Mouse (Mus musculus) ES-E14 (cell line): ENCODE measurements around the gene Tecpr1. TPM values are rescaled to one million over a fixed set of nuclear protein-coding genes. Genes with fewer than 3 reads are reported as not detected.

Experiments used
- DNase-seq: peaks from one replicate; pipeline ENCODE4 v3.0.0-alpha.2; 2013; ENCODE audit warnings: low read depth, low spot score
- H3K27ac ChIP-seq: 2 replicates; pipeline ENCODE4 v1.5.1; 2012; ENCODE audit warnings: low read depth, mild to moderate bottlenecking, low read length, moderate library complexity, mixed read lengths; ENCODE audit not compliant: poor library complexity, insufficient read depth, severe bottlenecking
- H3K36me3 ChIP-seq: 2 replicates; pipeline ENCODE4 v1.6.1; 2012; ENCODE audit warnings: mild to moderate bottlenecking, low read length, moderate library complexity, mixed read lengths; ENCODE audit not compliant: control insufficient read depth, poor library complexity, insufficient read depth, severe bottlenecking
- H3K4me1 ChIP-seq, 2 experiments: fragments of 150-350 bp in 1 of 2; sonication (generic) in 1 of 2; 2 replicates each; pipeline ENCODE4 v1.6.1; 2012; ENCODE audit warnings: low read length in 2 of 2, mild to moderate bottlenecking in 1 of 2, mixed read lengths in 1 of 2; ENCODE audit not compliant: control insufficient read depth in 2 of 2, insufficient read depth in 2 of 2, poor library complexity in 1 of 2
- H3K4me3 ChIP-seq, 2 experiments: fragments of 150-350 bp in 1 of 2; sonication (generic) in 1 of 2; 2 replicates each; pipeline ENCODE4 v1.5.1; 2012; ENCODE audit warnings: low read length in 2 of 2, low read depth in 1 of 2, mild to moderate bottlenecking in 1 of 2, mixed read lengths in 1 of 2; ENCODE audit not compliant: insufficient read depth in 1 of 2, poor library complexity in 1 of 2, severe bottlenecking in 1 of 2
- H3K9ac ChIP-seq: 2 replicates; pipeline ENCODE4 v1.6.1; 2012; ENCODE audit warnings: low read depth, mild to moderate bottlenecking, low read length, mixed read lengths; ENCODE audit not compliant: poor library complexity, insufficient read depth, severe bottlenecking
- H3K9me3 ChIP-seq: fragments of 150-350 bp; sonication (generic); 2 replicates; pipeline ENCODE4 v1.6.1; 2012; ENCODE audit warnings: low read depth, mild to moderate bottlenecking, low read length; ENCODE audit not compliant: control insufficient read depth, insufficient read depth
- CHD2 ChIP-seq: IDR thresholded peaks from 2 replicates; pipeline ENCODE4 v1.6.1; 2014; ENCODE audit warnings: mild to moderate bottlenecking, low read depth, low read length, inconsistent platforms
- HCFC1 ChIP-seq: IDR thresholded peaks from 2 replicates; pipeline ENCODE4 v1.6.1; 2012; ENCODE audit warnings: low read length, inconsistent platforms, borderline replicate concordance; ENCODE audit not compliant: insufficient read depth
- MAFK ChIP-seq: IDR thresholded peaks from 2 replicates; pipeline ENCODE4 v1.6.1; 2014; ENCODE audit warnings: mild to moderate bottlenecking, low read depth, low read length, inconsistent platforms; ENCODE audit not compliant: insufficient read depth
- ZC3H11A ChIP-seq: IDR thresholded peaks from 2 replicates; pipeline ENCODE4 v1.6.1; 2012; ENCODE audit warnings: low read depth, mild to moderate bottlenecking, inconsistent platforms, low read length, borderline replicate concordance
- ZNF384 ChIP-seq: IDR thresholded peaks from 2 replicates; pipeline ENCODE4 v1.6.1; 2012; ENCODE audit warnings: low read depth, low read length, inconsistent platforms
- in situ Hi-C, 2 experiments: fragments of 600-800 bp; cut with MboI; formaldehyde crosslinking; loops; one replicate each; pipeline ENCODE4 v1.15.1; 2025; ENCODE audit warnings: low sequenced_read_pairs in 2 of 2, inconsistent platforms in 1 of 2; ENCODE audit not compliant: unreplicated experiment in 2 of 2
- total RNA-seq: library from RNA; depleted of rRNA; stranded (reverse); fragments of 300-350 nt; gene quantifications from 2 replicates; pipeline ENCODE4 v1.2.3, GENCODE M21; 2012

The Tecpr1 gene
- total RNA-seq, 1 experiment: 18.3 TPM

- no peak for TF ChIP-seq ZC3H11A
- TF ChIP-seq CHD2: no peak
- TF ChIP-seq HCFC1: no peak
- TF ChIP-seq ZNF384: no peak
- no peak for TF ChIP-seq MAFK
- no peak overlapping the region for H3K4me3 ChIP-seq
- no peak for DNase-seq
- in situ Hi-C loops: no loop called here
- no peak overlapping the region for H3K27ac ChIP-seq
- no peaks in the 10 kb centered on the region for H3K9me3 ChIP-seq
- peaks cover 5% of the 10 kb centered on the region; the same call in 1 of the 2 replicates for H3K36me3 ChIP-seq
- no peak overlapping the region for H3K9ac ChIP-seq
- H3K4me1 ChIP-seq: peaks cover 0 to 3% of the 10 kb centered on the region in 2 experiments; a peak in 1 of 4 replicates
Observed at GRCm38 (mm10) chr5:144206069-144206468, 17.3 kb downstream of the Tecpr1 start.

- Histone ChIP-seq H3K27ac (no peak overlapping the region), H3K9ac (no peak overlapping the region), H3K36me3 (peaks cover 5% of the 10 kb centered on the region; the same call in 1 of the 2 replicates), H3K9me3 (no peaks in the 10 kb centered on the region), H3K4me3 (no peak overlapping the region), H3K4me1 (peaks cover 0 to 6% of the 10 kb centered on the region in 2 experiments; a peak in 1 of 4 replicates)
- in situ Hi-C loops: no loop called here
- DNase-seq: no peak
- no peak for TF ChIP-seq HCFC1
- no peak for TF ChIP-seq ZNF384
- no peak for TF ChIP-seq ZC3H11A
- no peak for TF ChIP-seq CHD2
- TF ChIP-seq MAFK: no peak
Observed at GRCm38 (mm10) chr5:144204911-144205310, 18.5 kb downstream of the Tecpr1 start.

- no peaks in the 10 kb centered on the region for H3K9me3 ChIP-seq
- H3K4me3 ChIP-seq: no peak overlapping the region
- no peak for TF ChIP-seq ZNF384
- no peak for TF ChIP-seq CHD2
- no peak for TF ChIP-seq HCFC1
- no peak for TF ChIP-seq MAFK
- no peak for TF ChIP-seq ZC3H11A
- H3K36me3 ChIP-seq: peaks cover 3% of the 10 kb centered on the region; the same call in 1 of the 2 replicates
- H3K4me1 ChIP-seq: peaks cover 0 to 6% of the 10 kb centered on the region in 2 experiments; a peak in 1 of 4 replicates
- no peak overlapping the region for H3K9ac ChIP-seq
- no peak for DNase-seq
- no peak overlapping the region for H3K27ac ChIP-seq
- in situ Hi-C loops: no loop called here
Observed at GRCm38 (mm10) chr5:144204303-144204702, 19.1 kb downstream of the Tecpr1 start.

- TF ChIP-seq CHD2 (no peak), ZC3H11A (no peak), HCFC1 (no peak), MAFK (no peak), ZNF384 (no peak)
- H3K4me1 ChIP-seq: peaks cover 0 to 6% of the 10 kb centered on the region in 2 experiments; a peak in 1 of 4 replicates
- no peaks in the 10 kb centered on the region for H3K9me3 ChIP-seq
- in situ Hi-C loops: no loop called here
- no peak overlapping the region for H3K4me3 ChIP-seq
- H3K9ac ChIP-seq: no peak overlapping the region
- no peak for DNase-seq
- peaks cover 3% of the 10 kb centered on the region; the same call in 1 of the 2 replicates for H3K36me3 ChIP-seq
- no peak overlapping the region for H3K27ac ChIP-seq
Observed at GRCm38 (mm10) chr5:144203398-144203959, 19.9 kb downstream of the Tecpr1 start.
